Mouse (Mus musculus): ENCODE measurements at regions not wholly inside any gene's neighbourhood (a gene's known extent, or its start where the extent isn't known, plus 50 kb on each side); places are given as distances from the start of the nearest gene placed in this dataset.

GRCm38 (mm10) chr6:140927616-140928015 is 198.5 kb downstream of the Gm11077 start:
- DNase-seq (ENCODE audit: low read depth in 2 of 2, low spot score in 2 of 2): no peak

- DNase-seq (ENCODE audit: low read depth in 2 of 2, low spot score in 2 of 2): no peak
These were observed 205.2 kb downstream of the Gm11077 start for GRCm38 (mm10) chr6:140934286-140934685.

- DNase-seq (ENCODE audit: low read depth in 2 of 2, low spot score in 2 of 2): no peak
These were observed 208.9 kb downstream of the Gm11077 start for GRCm38 (mm10) chr6:140938025-140938424.

GRCm38 (mm10) chr6:140946720-140947119 is 217.6 kb downstream of the Gm11077 start:
- no peak for DNase-seq (ENCODE audit: low read depth in 2 of 2, low spot score in 2 of 2)

- no peak for DNase-seq (ENCODE audit: low read depth in 2 of 2, low spot score in 2 of 2)
These were observed 221.4 kb downstream of the Gm11077 start for GRCm38 (mm10) chr6:140950483-140950882.

GRCm38 (mm10) chr6:140953256-140953655 is 224.2 kb downstream of the Gm11077 start:
- DNase-seq (ENCODE audit: low read depth in 2 of 2, low spot score in 2 of 2): no peak

GRCm38 (mm10) chr6:140953721-140954120 is 224.6 kb downstream of the Gm11077 start:
- DNase-seq (ENCODE audit: low read depth in 2 of 2, low spot score in 2 of 2): no peak

GRCm38 (mm10) chr6:140955751-140956521 is 226.9 kb downstream of the Gm11077 start:
- DNase-seq (ENCODE audit: low read depth in 2 of 2, low spot score in 2 of 2): no peak

GRCm38 (mm10) chr6:140956522-140956863 is 227.4 kb downstream of the Gm11077 start:
- no peak for DNase-seq (ENCODE audit: low read depth in 2 of 2, low spot score in 2 of 2)

GRCm38 (mm10) chr6:140961987-140962386 is 232.9 kb downstream of the Gm11077 start:
- no peak for DNase-seq (ENCODE audit: low read depth in 2 of 2, low spot score in 2 of 2)

GRCm38 (mm10) chr6:140962563-140962962 is 233.5 kb downstream of the Gm11077 start:
- DNase-seq (ENCODE audit: low read depth in 2 of 2, low spot score in 2 of 2): no peak

GRCm38 (mm10) chr6:140973732-140974131 is 244.6 kb downstream of the Gm11077 start:
- no peak for DNase-seq (ENCODE audit: low read depth in 2 of 2, low spot score in 2 of 2)

GRCm38 (mm10) chr6:140976989-140977388 is 247.9 kb downstream of the Gm11077 start:
- DNase-seq (ENCODE audit: low read depth in 2 of 2, low spot score in 2 of 2): no peak

- no peak for DNase-seq (ENCODE audit: low read depth in 2 of 2, low spot score in 2 of 2)
These were observed 254.5 kb downstream of the Gm11077 start for GRCm38 (mm10) chr6:140983610-140984009.

GRCm38 (mm10) chr6:140984249-140984648 is 255.2 kb downstream of the Gm11077 start:
- DNase-seq (ENCODE audit: low read depth in 2 of 2, low spot score in 2 of 2): no peak

- DNase-seq (ENCODE audit: low read depth in 2 of 2, low spot score in 2 of 2): no peak
These were observed 255.2 kb upstream of the Pde3a start for GRCm38 (mm10) chr6:140993643-140994580.

GRCm38 (mm10) chr6:140995340-140996135 is 253.5 kb upstream of the Pde3a start:
- no peak for DNase-seq (ENCODE audit: low read depth in 2 of 2, low spot score in 2 of 2)

GRCm38 (mm10) chr6:140998069-140998468 is 251.0 kb upstream of the Pde3a start:
- DNase-seq (ENCODE audit: low read depth in 2 of 2, low spot score in 2 of 2): no peak

- DNase-seq (ENCODE audit: low read depth in 2 of 2, low spot score in 2 of 2): no peak
These were observed 248.5 kb upstream of the Pde3a start for GRCm38 (mm10) chr6:141000552-141000951.

- DNase-seq (ENCODE audit: low read depth in 2 of 2, low spot score in 2 of 2): no peak
These were observed 247.8 kb upstream of the Pde3a start for GRCm38 (mm10) chr6:141001306-141001705.

GRCm38 (mm10) chr6:141015055-141015681 is 233.9 kb upstream of the Pde3a start:
- DNase-seq (ENCODE audit: low read depth in 2 of 2, low spot score in 2 of 2): no peak
